Mouse (Mus musculus) liver, adult 10 weeks (tissue): Measurements from ENCODE around the gene Gm10563. TPM values are rescaled to one million over a fixed set of nuclear protein-coding genes. Genes with fewer than 3 reads are reported as not detected.

Experiments used
- polyA plus RNA-seq: library from polyadenylated mRNA; stranded (reverse); fragments of 350-450 nt; fragmentation: Illumina TruSeq; extraction: RNeasy Lipid Tissue Mini Kit (QIAGEN cat#74804); gene quantifications from one replicate; pipeline ENCODE4 v1.2.3, GENCODE M21; 2014; ENCODE audit warnings: low read depth, low replicate concordance

Gene Gm10563
- not detected for polyA plus RNA-seq

DNA sequence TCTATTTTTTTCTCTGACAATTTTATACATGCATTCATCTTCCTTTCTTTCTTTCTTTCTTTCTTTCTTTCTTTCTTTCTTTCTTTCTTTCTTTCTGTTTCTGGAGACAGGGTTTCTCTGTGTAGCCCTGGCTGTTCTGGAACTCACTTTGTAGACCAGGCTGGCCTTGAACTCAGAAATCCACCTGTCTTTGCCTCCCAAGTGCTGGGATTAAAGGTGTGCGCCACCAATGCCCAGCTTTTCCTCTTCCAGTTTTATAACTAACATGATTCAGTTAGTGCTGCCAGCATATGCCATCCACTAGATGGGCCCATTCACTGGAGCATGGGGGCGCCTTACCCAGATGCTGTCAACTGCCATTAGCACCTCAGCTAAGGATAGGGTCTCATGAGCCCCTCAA is at the start of gene Gm10563:
Gene Gm10563, minus strand, starts transcription at position 101 of the 400 bp plus-strand sequence.

DNA sequence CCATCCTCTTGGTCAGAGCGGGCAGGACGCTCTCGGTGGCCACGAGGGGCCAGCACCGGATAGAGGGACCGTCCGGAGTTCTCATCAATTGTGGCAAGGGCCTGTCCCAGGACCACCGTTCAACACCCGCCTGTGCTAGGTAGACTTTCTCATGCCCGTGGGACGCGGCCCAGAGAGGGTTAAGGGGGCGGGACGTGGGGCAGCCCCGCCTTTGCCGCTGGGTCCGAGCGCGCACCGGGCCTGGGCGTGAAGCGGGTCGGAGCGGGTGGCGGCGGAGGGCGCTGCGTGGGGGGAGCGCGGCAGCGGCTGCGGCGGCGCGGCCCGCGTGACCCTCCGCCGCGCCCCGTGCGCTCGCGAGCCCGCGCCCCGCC is 48.9 kb upstream of the Gm10563 start, which contains the start of gene Fndc10:
Gene Fndc10, plus strand, starts transcription at position 232 of the 371 bp plus-strand sequence.

DNA sequence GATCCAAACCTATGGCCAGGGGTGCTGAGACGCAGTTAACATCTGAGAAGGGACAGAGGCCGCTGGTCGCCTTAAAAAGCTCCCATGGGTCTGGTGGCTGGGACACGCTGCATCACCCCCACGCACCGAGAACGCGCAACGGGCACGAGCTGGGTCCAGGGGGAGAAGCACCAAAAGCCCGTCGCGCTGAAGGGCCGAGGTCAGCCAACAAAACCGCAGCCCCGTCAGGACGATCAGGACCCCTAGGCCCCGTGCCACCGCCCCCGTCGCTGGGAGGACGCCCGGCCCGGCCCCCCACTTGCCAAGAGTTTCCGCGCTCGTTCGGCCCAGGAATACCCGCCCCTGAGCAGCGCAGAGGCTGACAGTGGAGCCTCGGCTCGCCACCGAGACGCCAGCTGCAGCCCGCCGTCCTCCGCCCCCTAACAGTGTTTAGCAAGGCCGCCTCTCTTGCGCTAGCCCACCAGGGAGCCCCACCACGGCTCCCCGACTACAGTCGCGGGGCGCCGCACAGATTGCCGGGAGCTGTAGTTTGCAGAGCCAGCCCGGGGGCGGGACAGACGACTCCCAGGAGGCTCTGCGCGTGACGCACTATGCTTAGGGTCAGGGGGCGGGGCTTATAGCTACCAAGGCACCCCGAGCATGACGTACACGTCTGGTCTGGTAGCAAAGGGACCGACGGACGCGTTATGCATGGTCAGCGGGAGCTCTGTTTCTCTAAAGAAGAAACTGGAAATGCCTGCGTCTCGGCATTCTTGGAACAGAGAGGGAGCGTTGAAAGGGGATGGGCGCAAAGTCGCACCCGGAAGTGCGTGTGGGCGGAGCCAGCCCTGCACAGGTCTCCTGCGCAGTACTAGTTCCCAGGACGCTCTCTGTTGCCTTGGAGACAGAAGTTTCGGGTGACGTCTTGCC is 23.7 kb upstream of the Gm10563 start, which contains the start of gene Mib2:
Gene Mib2, minus strand, starts transcription at position 510 of the 909 bp plus-strand sequence.

GRCm38 (mm10) chr4:155653086-155653450 is 7.9 kb upstream of the Gm10563 start, which contains the start of gene Mmp23:
TSS of gene Mmp23 (minus strand) at chr4:155653384.

GRCm38 (mm10) chr4:155624338-155625291 is 20.6 kb downstream of the Gm10563 start, which contains the start of gene Cdk11b:
TSS of gene Cdk11b (plus strand) at chr4:155624854.

GRCm38 (mm10) chr4:155601091-155601996 is 43.9 kb downstream of the Gm10563 start, which contains the start of gene Slc35e2:
TSS of gene Slc35e2 (plus strand) at chr4:155601416.

Other genes with a start within 250 kb of the Gm10563 start
- not detected for gene Gabrd, start 247.3 kb downstream of the Gm10563 start, polyA plus RNA-seq
- gene Cfap74, start 236.2 kb downstream of the Gm10563 start, polyA plus RNA-seq: not detected
- not detected for gene Tmem52, start 176.3 kb downstream of the Gm10563 start, polyA plus RNA-seq
- 39.2 TPM for gene Gnb1, start 154.0 kb downstream of the Gm10563 start, polyA plus RNA-seq
- 62.2 TPM for gene Nadk, start 83.0 kb downstream of the Gm10563 start, polyA plus RNA-seq
- gene Slc35e2, start 44.0 kb downstream of the Gm10563 start, polyA plus RNA-seq: 30.8 TPM
- 28.7 TPM for gene Cdk11b, start 20.6 kb downstream of the Gm10563 start, polyA plus RNA-seq
- gene Mmp23, start 8.0 kb upstream of the Gm10563 start, polyA plus RNA-seq: 0.26 TPM
- gene Mib2, start 23.8 kb upstream of the Gm10563 start, polyA plus RNA-seq: 0.87 TPM
- not detected for gene Fndc10, start 48.9 kb upstream of the Gm10563 start, polyA plus RNA-seq
- 50.5 TPM for gene Ssu72, start 59.4 kb upstream of the Gm10563 start, polyA plus RNA-seq
- gene Tmem240, start 89.4 kb upstream of the Gm10563 start, polyA plus RNA-seq: not detected
- gene Atad3a, start 115.7 kb upstream of the Gm10563 start, polyA plus RNA-seq: 11.7 TPM
- 0.11 TPM for gene Vwa1, start 129.3 kb upstream of the Gm10563 start, polyA plus RNA-seq
- gene Tmem88b, start 140.5 kb upstream of the Gm10563 start, polyA plus RNA-seq: 1.9 TPM
- not detected for gene Ankrd65, start 145.0 kb upstream of the Gm10563 start, polyA plus RNA-seq
- gene Mrpl20, start 157.5 kb upstream of the Gm10563 start, polyA plus RNA-seq: 46.8 TPM
- 60.9 TPM for gene Ccnl2, start 167.1 kb upstream of the Gm10563 start, polyA plus RNA-seq
- 7.5 TPM for gene Aurkaip1, start 185.9 kb upstream of the Gm10563 start, polyA plus RNA-seq
- 11.4 TPM for gene Mxra8, start 194.3 kb upstream of the Gm10563 start, polyA plus RNA-seq
- gene Dvl1, start 202.0 kb upstream of the Gm10563 start, polyA plus RNA-seq: 3.9 TPM
- not detected for gene Tas1r3, start 218.0 kb upstream of the Gm10563 start, polyA plus RNA-seq
- 5.9 TPM for gene Cptp, start 224.0 kb upstream of the Gm10563 start, polyA plus RNA-seq
- 2.7 TPM for gene Ints11, start 224.1 kb upstream of the Gm10563 start, polyA plus RNA-seq
- 2.5 TPM for gene Pusl1, start 246.4 kb upstream of the Gm10563 start, polyA plus RNA-seq
- 0.08 TPM for gene Acap3, start 246.4 kb upstream of the Gm10563 start, polyA plus RNA-seq